Mouse (Mus musculus) testis, adult 2 months (tissue): Measurements from ENCODE around the gene Matn4.

ENCODE experiments used
- CTCF ChIP-seq: fragments of 200-500 bp; IDR thresholded peaks from 2 replicates; pipeline ENCODE4 v1.5.1; 2012; ENCODE audit warnings: low read depth, mild to moderate bottlenecking, inconsistent platforms, low read length, moderate library complexity; ENCODE audit not compliant: control insufficient read depth, insufficient read depth, insufficient replicate concordance
- POLR2A ChIP-seq: fragments of 200-500 bp; IDR thresholded peaks from 2 replicates; pipeline ENCODE4 v1.6.1; 2012; ENCODE audit warnings: low read depth, mild to moderate bottlenecking, inconsistent platforms, low read length, moderate library complexity; ENCODE audit not compliant: control insufficient read depth

DNA sequence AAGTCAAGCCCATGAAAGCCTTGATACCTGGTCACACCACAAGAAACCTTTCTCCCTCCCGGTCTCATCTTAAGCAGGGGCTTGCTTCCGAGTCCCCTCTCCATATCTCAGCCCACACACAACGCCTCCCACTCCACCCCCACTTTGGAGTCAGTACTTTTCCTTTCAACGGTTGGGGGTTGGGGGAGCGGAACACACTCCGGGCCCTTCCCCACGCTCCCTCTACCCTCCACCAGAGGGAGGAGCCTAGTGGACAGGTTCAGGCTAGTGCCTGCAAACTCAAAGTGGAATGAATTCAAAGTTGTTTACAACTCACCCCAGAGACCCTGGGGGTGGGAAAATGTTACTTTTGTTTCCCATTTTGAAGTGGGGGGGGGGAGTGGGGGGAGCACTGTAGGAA is 25.7 kb upstream of the Matn4 start:
- no peak for TF ChIP-seq POLR2A
- TF ChIP-seq CTCF: no peak
